Mouse (Mus musculus): ENCODE data around the gene H2afz. TPM values are rescaled to one million over a fixed set of nuclear protein-coding genes. Genes with fewer than 3 reads are reported as not detected.

Gene H2afz
- total RNA-seq, 2 experiments from 2014 or later, result 1,333 to 1,948 TPM

GRCm38 (mm10) chr3:137862600-137862999 is 1.7 kb upstream of the H2afz start:
- no peak for ATAC-seq (ENCODE audit: poor library complexity, severe bottlenecking)

DNA sequence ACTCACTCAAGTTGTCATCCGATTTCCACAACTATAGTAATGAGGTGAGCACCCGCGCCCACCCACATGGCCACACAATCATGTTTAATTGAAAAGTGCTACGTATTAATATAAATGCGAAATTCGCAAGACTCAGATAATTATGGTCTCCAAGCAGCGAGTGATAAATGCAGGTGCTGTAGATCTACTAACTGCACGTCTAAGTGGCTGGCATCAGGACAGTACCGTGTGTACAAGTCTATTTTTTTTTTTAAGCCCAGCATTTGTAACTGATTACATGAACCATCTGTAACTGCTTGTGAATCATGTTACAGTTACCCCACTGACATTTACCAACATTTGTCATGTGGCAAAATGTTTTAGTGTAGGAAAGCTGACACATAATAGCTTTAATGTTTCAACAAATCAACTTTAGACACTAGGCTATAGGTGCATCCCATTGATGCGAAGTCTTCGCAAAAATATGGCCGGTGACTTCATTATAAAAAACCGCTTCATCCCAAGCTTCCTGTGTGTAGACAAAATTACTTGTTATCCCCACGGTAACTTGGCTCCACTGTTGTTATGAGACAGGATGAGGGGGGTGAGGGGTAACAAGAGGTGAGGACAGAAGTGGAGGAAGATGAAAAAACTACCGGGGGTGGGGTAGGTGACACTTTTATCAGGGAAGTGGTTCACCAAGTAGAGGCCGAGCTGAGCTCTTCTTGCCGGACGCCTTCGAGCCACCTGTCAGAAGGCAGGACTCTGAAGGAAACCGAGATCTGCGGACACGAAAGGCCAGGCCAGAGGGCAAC is 760 bp upstream of the H2afz start:
- no peak; the same call in 1 of the 2 replicates for ATAC-seq (ENCODE audit: poor library complexity, severe bottlenecking)

DNA sequence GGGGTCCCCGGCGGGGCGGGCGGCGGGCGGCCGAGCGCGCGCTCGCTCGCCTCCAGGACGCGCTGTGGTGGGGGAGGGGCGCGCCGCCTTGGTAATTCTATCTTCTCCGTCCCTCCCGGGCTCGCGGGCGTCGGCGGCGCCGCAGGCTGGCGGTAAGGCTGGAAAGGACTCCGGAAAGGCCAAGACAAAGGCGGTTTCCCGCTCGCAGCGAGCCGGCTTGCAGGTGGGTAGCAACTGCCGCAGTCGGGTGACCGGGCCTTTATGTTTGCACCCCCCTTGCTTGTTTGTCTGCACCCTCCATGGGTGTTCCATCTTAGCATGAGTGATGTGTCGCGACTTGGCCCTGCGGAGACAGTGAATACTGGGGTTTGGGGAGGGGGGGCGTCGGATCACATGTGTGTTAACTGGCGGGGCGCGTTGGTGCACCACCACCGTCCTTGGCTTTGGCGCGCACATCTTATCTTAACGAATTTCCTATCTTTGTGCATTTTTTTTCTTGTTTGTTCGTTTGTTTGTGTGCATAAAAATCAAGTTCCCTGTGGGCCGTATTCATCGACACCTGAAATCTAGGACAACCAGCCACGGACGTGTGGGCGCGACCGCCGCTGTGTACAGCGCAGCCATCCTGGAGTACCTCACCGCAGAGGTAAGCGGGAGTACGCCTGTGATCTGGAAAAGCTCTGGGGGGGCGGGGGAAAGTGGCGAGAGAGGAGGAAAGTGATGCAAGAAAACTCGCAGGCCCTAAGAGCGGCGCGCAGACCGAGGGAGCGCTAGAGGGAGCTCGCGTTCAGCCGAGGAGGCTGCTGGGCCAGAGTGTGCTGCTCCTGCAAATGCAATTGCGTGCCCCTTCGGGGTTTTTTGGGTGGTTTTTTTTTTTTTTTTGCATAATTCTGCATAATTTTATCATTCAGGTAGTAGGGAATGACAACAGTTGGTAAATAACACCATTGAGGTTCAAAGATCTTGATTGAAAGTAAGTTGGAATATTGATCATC is 998 bp downstream of the H2afz start:
- ATAC-seq (ENCODE audit: poor library complexity, severe bottlenecking), result peak; percentile 43

DNA sequence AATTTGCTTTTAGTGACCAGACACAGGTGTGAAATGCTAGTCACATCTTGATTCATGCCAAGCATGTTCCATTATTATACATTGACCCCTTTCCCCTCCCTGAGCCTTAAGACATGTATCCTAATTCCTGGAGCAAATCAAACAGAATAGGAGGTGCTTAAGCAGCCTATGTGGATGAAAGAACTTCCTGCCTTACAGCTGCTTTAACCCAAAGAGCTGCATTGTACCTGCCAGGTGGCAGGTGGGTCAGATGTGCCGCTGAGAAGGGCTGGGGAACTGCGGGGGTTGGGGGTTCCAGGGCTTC is 2.8 kb downstream of the H2afz start:
- ATAC-seq (ENCODE audit: poor library complexity, severe bottlenecking), result no peak

- peak; percentile 13 for ATAC-seq (ENCODE audit: poor library complexity, severe bottlenecking)
Observed at GRCm38 (mm10) chr3:137867437-137868093, 3.3 kb downstream of the H2afz start, which contains the start of gene Dnajb14. Dnajb14 (plus strand) TSS chr3:137867675.

- ATAC-seq (ENCODE audit: poor library complexity, severe bottlenecking), result no peak
Observed at GRCm38 (mm10) chr3:137868094-137868913, 4.0 kb downstream of the H2afz start.

- ATAC-seq (ENCODE audit: poor library complexity, severe bottlenecking), result peak; percentile 39
Observed at GRCm38 (mm10) chr3:137869395-137869794, 5.1 kb downstream of the H2afz start.

DNA sequence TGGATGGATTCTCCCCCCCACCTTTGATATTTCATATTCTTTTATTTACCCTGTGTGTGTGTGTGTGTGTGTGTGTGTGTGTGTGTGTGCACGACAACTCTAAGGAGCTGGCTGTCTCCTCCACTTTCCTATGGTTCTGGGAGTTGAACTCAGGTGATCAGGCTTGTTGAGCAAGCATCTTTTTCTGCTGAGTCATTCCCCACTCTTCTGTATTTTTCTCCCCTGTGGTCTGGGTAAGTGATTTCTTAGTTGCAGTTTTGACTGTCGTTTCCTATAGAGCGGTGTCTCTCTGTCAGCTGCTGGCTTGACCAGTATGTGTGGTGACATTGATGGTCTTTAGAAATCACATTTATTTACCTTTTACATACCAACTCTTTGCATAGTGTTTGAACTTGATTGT is 15.0 kb downstream of the H2afz start:
- ATAC-seq (ENCODE audit: poor library complexity, severe bottlenecking), result peak; percentile 85

DNA sequence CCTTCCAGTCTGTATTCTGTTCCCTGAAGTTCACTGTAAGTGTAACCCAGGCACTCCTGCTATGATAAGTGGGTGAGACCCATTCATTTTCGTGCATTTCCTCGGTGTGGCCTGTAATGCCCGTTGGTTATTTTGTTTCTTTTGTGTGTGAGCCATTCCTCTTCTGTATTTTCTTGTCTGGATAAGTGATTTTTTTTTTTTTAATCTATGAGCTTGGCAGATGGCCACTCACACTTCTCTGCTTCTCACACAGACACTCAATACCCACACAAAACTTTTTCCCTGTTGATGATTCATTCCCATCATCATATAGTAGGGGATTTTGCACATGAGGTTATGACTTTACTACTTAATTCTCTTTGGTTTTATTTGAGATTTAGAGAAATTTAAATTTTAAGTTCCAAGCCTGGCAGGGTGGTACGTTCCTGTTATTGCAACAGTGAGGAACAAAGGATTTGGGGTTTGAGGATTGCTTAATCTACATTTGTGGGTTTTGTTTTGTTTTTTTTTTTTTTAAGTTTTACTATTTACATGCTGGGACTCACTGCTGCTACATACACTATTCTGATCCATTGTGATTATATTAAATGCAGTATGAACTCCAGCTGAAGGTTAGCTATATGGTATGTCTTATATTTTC is 15.9 kb downstream of the H2afz start:
- ATAC-seq (ENCODE audit: poor library complexity, severe bottlenecking), result peak; percentile 65

GRCm38 (mm10) chr3:137881093-137881492 is 16.8 kb downstream of the H2afz start:
- no peak for ATAC-seq (ENCODE audit: poor library complexity, severe bottlenecking)

DNA sequence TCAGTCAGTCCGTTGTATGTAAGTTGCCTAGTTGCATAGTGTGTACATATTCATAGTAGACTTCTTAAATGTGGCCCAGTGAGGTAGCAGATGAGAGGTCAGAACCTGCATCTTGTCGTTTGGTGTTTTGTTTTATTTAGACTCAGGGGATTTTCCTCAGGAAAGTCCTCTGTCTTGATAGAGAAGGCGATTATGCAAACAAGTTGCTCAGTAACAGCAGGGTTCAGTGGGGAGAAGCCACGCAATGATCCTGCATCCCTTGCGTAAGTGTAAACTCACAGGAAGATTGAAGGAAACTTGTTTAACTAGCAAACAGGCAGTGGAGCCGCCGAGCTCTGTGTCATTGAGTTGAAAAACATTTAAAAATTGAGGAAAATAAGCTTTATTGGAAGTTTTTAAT is 23.7 kb downstream of the H2afz start:
- ATAC-seq (ENCODE audit: poor library complexity, severe bottlenecking), result no peak

GRCm38 (mm10) chr3:137891089-137891488 is 26.8 kb downstream of the H2afz start:
- no peak for ATAC-seq (ENCODE audit: poor library complexity, severe bottlenecking)

- no peak for ATAC-seq (ENCODE audit: poor library complexity, severe bottlenecking)
Observed at GRCm38 (mm10) chr3:137892118-137892517, 27.8 kb downstream of the H2afz start.

- ATAC-seq (ENCODE audit: poor library complexity, severe bottlenecking), result peak; percentile 61
Observed at GRCm38 (mm10) chr3:137893789-137894188, 29.5 kb downstream of the H2afz start.

- peak; percentile 54 for ATAC-seq (ENCODE audit: poor library complexity, severe bottlenecking)
Observed at GRCm38 (mm10) chr3:137895196-137895595, 30.9 kb downstream of the H2afz start.

- no peak for ATAC-seq (ENCODE audit: poor library complexity, severe bottlenecking)
Observed at GRCm38 (mm10) chr3:137896386-137896785, 32.1 kb downstream of the H2afz start.

DNA sequence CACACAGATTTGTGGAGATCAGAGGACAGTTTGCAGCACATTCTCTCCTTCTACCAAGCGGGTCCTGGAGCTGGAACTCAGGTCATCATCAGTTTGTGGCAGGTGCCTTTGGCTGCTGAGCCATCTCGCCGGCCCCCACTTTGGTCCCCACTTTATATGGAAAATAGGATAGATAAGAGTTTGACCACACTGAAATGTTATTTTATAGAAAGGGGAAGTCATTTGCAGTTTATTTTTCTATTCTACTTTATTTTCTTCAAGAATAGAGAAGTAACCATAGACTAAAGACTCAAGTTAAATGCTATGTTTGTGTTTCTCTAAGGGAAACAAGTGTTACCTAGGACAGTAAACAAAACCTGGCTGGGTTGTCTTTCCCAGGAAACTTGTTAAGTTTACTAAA is 32.6 kb downstream of the H2afz start:
- ATAC-seq (ENCODE audit: poor library complexity, severe bottlenecking), result no peak

- peak; percentile 52 for ATAC-seq (ENCODE audit: poor library complexity, severe bottlenecking)
Observed at GRCm38 (mm10) chr3:137897685-137898084, 33.4 kb downstream of the H2afz start.

- ATAC-seq (ENCODE audit: poor library complexity, severe bottlenecking), result no peak
Observed at GRCm38 (mm10) chr3:137900149-137900548, 35.9 kb downstream of the H2afz start.

DNA sequence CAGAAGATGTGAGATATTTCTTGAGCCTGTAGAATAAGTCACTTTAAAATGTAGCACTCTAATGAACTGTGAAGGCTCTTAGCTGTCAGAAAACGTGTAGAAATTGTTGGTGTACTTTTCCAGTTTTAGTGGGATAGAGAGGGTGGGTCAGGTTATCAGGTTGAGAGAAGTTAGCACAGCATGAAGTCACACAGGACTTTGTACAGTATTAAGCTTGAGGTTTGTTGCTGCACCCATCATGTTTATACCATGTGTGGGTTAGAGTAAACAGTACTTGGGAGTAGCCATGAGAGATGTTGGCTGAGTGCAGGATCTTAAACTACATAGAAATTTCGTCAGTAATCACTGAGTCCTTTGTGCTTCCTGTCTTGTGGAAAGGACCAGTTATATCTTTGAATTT is 48.8 kb downstream of the H2afz start:
- ATAC-seq (ENCODE audit: poor library complexity, severe bottlenecking), result no peak

Data from megakaryocyte, adult 5-6 weeks (primary cell).